8 mouse cellular contexts compared by ENCODE assay signal in genomic region chr8:109693146-109693900, GRCm38 (mm10). TPM values are rescaled to one million over a fixed set of nuclear protein-coding genes. Genes with fewer than 3 reads are reported as not detected.
A peak's percentile ranks its signal among the peaks of the same experiment; 100 is the strongest.
DNase-seq lines count a peak whose midpoint lies in the region; ATAC-seq and TF ChIP-seq lines count a peak whose summit lies in the region.

Ist1 (minus strand) TSS chr8:109693260.

- H3K4me2 ChIP-seq in heart, embryonic 11.5 days = peak within 1 kb of the TSS; percentile 86
- peak within 1 kb of the TSS; percentile 82 for H3K4me2 ChIP-seq in kidney, embryonic 16.5 days (replicated peaks; ENCODE audit: low read depth, low read length)
- peak within 1 kb of the TSS; percentile 85 for H3K4me2 ChIP-seq in myocyte (ENCODE audit: low read depth)

- peak; percentile 97 for ATAC-seq in heart, embryonic 11.5 days (replicated peaks; ENCODE audit: insufficient number of reproducible peaks, low FRiP score, low TSS enrichment)
- ATAC-seq in kidney, embryonic 16.5 days (ENCODE audit: low FRiP score, low TSS enrichment) = peak; percentile 98

- H3K9me3 ChIP-seq in erythroblast, embryonic 14.5 days (ENCODE audit: control insufficient read depth, low read length) = no peaks in the 10 kb centered on the region
- H3K9me3 ChIP-seq in heart, embryonic 11.5 days (replicated peaks; ENCODE audit: control insufficient read depth, low read length) = no peaks in the 10 kb centered on the region
- no peaks in the 10 kb centered on the region for H3K9me3 ChIP-seq in kidney, embryonic 16.5 days (ENCODE audit: low read length)

- H3K36me3 ChIP-seq in C2C12 (ENCODE audit: control insufficient read depth, insufficient read depth) = no peaks in the 10 kb centered on the region
- H3K36me3 ChIP-seq in erythroblast, embryonic 14.5 days (ENCODE audit: control insufficient read depth) = peaks cover 11% of the 10 kb centered on the region
- no peaks in the 10 kb centered on the region for H3K36me3 ChIP-seq in heart, embryonic 11.5 days (ENCODE audit: control insufficient read depth, insufficient read depth, low read length)
- no peaks in the 10 kb centered on the region for H3K36me3 ChIP-seq in kidney, embryonic 16.5 days (ENCODE audit: insufficient read depth, low read length)
- H3K36me3 ChIP-seq in liver, adult 2 months (ENCODE audit: control insufficient read depth, insufficient read depth, low read length) = no peaks in the 10 kb centered on the region
- H3K36me3 ChIP-seq in myocyte (ENCODE audit: control insufficient read depth, insufficient read depth) = no peaks in the 10 kb centered on the region
- no peaks in the 10 kb centered on the region for H3K36me3 ChIP-seq in splenic B cell, adult 2 months (ENCODE audit: control insufficient read depth, insufficient read depth, low read length, poor library complexity, severe bottlenecking)

- peak within 1 kb of the TSS; percentile 87 for H3K9ac ChIP-seq in heart, embryonic 11.5 days (ENCODE audit: low read depth, low read length)
- H3K9ac ChIP-seq in kidney, embryonic 16.5 days (replicated peaks; ENCODE audit: low read length) = peak within 1 kb of the TSS; percentile 96
- peak within 1 kb of the TSS; percentile 85 for H3K9ac ChIP-seq in liver, adult 2 months (ENCODE audit: low read depth, low read length)

- WGBS in heart, embryonic 11.5 days (ENCODE audit: insufficient replicate concordance) = under 1% methylated on average over 57 of the region's 57 CpGs
- WGBS in kidney, embryonic 16.5 days = under 1% methylated on average over 57 of the region's 57 CpGs
- WGBS in liver, adult 2 months = under 1% methylated on average over 57 of the region's 57 CpGs

- no peak for TF ChIP-seq CTCF in C2C12 (IDR thresholded peaks at IDR 0.05; ENCODE audit: control insufficient read depth, insufficient read depth, insufficient read length)
- TF ChIP-seq CTCF in brain, embryonic 14.5 days (IDR thresholded peaks at IDR 0.05; ENCODE audit: borderline replicate concordance, extremely low read depth, insufficient read depth, insufficient read length) = no peak
- no peak for TF ChIP-seq CTCF in liver, adult 2 months (IDR thresholded peaks at IDR 0.05; ENCODE audit: low read depth, low read length)

- H3K27me3 ChIP-seq in C2C12 (ENCODE audit: control insufficient read depth, insufficient read depth, insufficient read length) = no peaks in the 10 kb centered on the region
- no peaks in the 10 kb centered on the region for H3K27me3 ChIP-seq in erythroblast, embryonic 14.5 days (ENCODE audit: control insufficient read depth)
- no peaks in the 10 kb centered on the region for H3K27me3 ChIP-seq in heart, embryonic 11.5 days (ENCODE audit: control insufficient read depth, insufficient read depth, low read length)
- no peaks in the 10 kb centered on the region for H3K27me3 ChIP-seq in kidney, embryonic 16.5 days (ENCODE audit: insufficient read depth, low read length)
- H3K27me3 ChIP-seq in liver, adult 2 months (ENCODE audit: control insufficient read depth, insufficient read depth, low read length) = no peaks in the 10 kb centered on the region
- H3K27me3 ChIP-seq in myocyte (ENCODE audit: control insufficient read depth, insufficient read depth, insufficient read length) = no peaks in the 10 kb centered on the region
- no peaks in the 10 kb centered on the region; the same call in 1 of the 2 replicates for H3K27me3 ChIP-seq in splenic B cell, adult 2 months (ENCODE audit: control insufficient read depth, insufficient read depth, low read length, poor library complexity, severe bottlenecking)

- H3K79me3 ChIP-seq in C2C12 (ENCODE audit: low read depth) = peaks cover 47% of the 10 kb centered on the region

- peak; percentile 76; the same call in 1 of the 2 replicates for TF ChIP-seq POLR2A in brain, embryonic 14.5 days (IDR thresholded peaks at IDR 0.05; ENCODE audit: borderline replicate concordance, extremely low read depth, insufficient read depth, insufficient read length, poor library complexity, severe bottlenecking)
- peak; percentile 82 for TF ChIP-seq POLR2A in liver, adult 2 months (IDR thresholded peaks at IDR 0.05; ENCODE audit: extremely low read depth, insufficient read depth, low read length)
- peak; percentile 83 for TF ChIP-seq POLR2A in myocyte (IDR thresholded peaks at IDR 0.05; ENCODE audit: insufficient read length, low read depth)

- H3K79me2 ChIP-seq in C2C12 (ENCODE audit: control insufficient read depth, insufficient read depth) = peaks cover 48% of the 10 kb centered on the region
- H3K79me2 ChIP-seq in liver, adult 2 months (ENCODE audit: control insufficient read depth, insufficient read depth, low read length) = peaks cover 22% of the 10 kb centered on the region
- H3K79me2 ChIP-seq in myocyte (ENCODE audit: control insufficient read depth, insufficient read depth) = peaks cover 47% of the 10 kb centered on the region

- peak within 1 kb of the TSS; percentile 75 for H3K27ac ChIP-seq in heart, embryonic 11.5 days (ENCODE audit: low read depth, low read length)
- peak within 1 kb of the TSS; percentile 86 for H3K27ac ChIP-seq in kidney, embryonic 16.5 days (ENCODE audit: low read length)
- H3K27ac ChIP-seq in liver, adult 2 months (replicated peaks; ENCODE audit: insufficient read depth, low read depth, low read length) = peak within 1 kb of the TSS; percentile 76

- H3K4me1 ChIP-seq in erythroblast, embryonic 14.5 days (ENCODE audit: control insufficient read depth) = peaks cover 32% of the 10 kb centered on the region
- peaks cover 12% of the 10 kb centered on the region for H3K4me1 ChIP-seq in heart, embryonic 11.5 days (ENCODE audit: control insufficient read depth, insufficient read depth, low read length)
- H3K4me1 ChIP-seq in kidney, embryonic 16.5 days (ENCODE audit: insufficient read depth, low read length) = peaks cover 21% of the 10 kb centered on the region
- peaks cover 13% of the 10 kb centered on the region for H3K4me1 ChIP-seq in liver, adult 2 months (ENCODE audit: control insufficient read depth, insufficient read depth, low read length)

- H3ac ChIP-seq in C2C12 (ENCODE audit: control insufficient read depth, insufficient read length, low read depth) (peak within 1 kb of the TSS; percentile 84), myocyte (ENCODE audit: control insufficient read depth, insufficient read length) (peak within 1 kb of the TSS; percentile 12)

- peak within 1 kb of the TSS; percentile 92 for H3K4me3 ChIP-seq in C2C12 (ENCODE audit: insufficient read depth, poor library complexity, severe bottlenecking)
- peak within 1 kb of the TSS; percentile 70 for H3K4me3 ChIP-seq in erythroblast, embryonic 14.5 days (replicated peaks)
- peak within 1 kb of the TSS; percentile 84 for H3K4me3 ChIP-seq in heart, embryonic 11.5 days (ENCODE audit: low read depth, low read length)
- peak within 1 kb of the TSS; percentile 86 for H3K4me3 ChIP-seq in kidney, embryonic 16.5 days (ENCODE audit: low read length)
- peak within 1 kb of the TSS; percentile 82 for H3K4me3 ChIP-seq in liver, adult 2 months (ENCODE audit: insufficient read depth, low read depth, low read length)
- H3K4me3 ChIP-seq in myocyte = peak within 1 kb of the TSS; percentile 83

- peak; percentile 99 for DNase-seq in brain, embryonic 14.5 days (ENCODE audit: low read depth)
- peak; percentile 93 for DNase-seq in liver, adult 2 months (ENCODE audit: extremely low read depth, low read depth, low spot score)
- DNase-seq in splenic B cell, adult 2 months (ENCODE audit: low read depth, low spot score) = peak; percentile 99

TF ChIP-seq in C2C12, 6 proteins besides CTCF, POLR2A, EP300 and RAD21:
- TF ChIP-seq CEBPB (IDR thresholded peaks at IDR 0.05; ENCODE audit: low read depth) (no peak), MYOD1 (IDR thresholded peaks at IDR 0.05; ENCODE audit: control insufficient read depth, insufficient read length, low read depth) (no peak), FOSL1 (IDR thresholded peaks at IDR 0.05; ENCODE audit: insufficient read depth, low read length, poor library complexity, severe bottlenecking) (peak; percentile 26), USF1 (IDR thresholded peaks at IDR 0.05; ENCODE audit: low read depth) (peak; percentile 22), MAX (IDR thresholded peaks at IDR 0.05) (peak; percentile 73)

TF ChIP-seq in myocyte, 11 proteins besides CTCF, POLR2A, EP300 and RAD21:
- TF ChIP-seq MYOG (IDR thresholded peaks at IDR 0.05; ENCODE audit: control insufficient read depth in 1 of 3, insufficient read depth in 1 of 3, insufficient read length in 2 of 3, low read depth in 2 of 3) = peak in 1 of 3 experiments; percentile 50
- no peak for TF ChIP-seq CEBPB (IDR thresholded peaks at IDR 0.05; ENCODE audit: insufficient read depth, poor library complexity, severe bottlenecking)
- peak; percentile 81 for TF ChIP-seq SRF (IDR thresholded peaks at IDR 0.05; ENCODE audit: control insufficient read depth, insufficient read length, low read depth)
- TF ChIP-seq USF1 (IDR thresholded peaks at IDR 0.05; ENCODE audit: low read depth) = no peak
- TF ChIP-seq MYOD1 (IDR thresholded peaks at IDR 0.05; ENCODE audit: control insufficient read depth in 1 of 3, insufficient read length in 2 of 3, low read depth in 2 of 3) = peak in 1 of 3 experiments; percentile 20
- TF ChIP-seq TCF3 (IDR thresholded peaks at IDR 0.05; ENCODE audit: insufficient read length, low read depth) = no peak
- peak; percentile 64 for TF ChIP-seq E2F4 (IDR thresholded peaks at IDR 0.05; ENCODE audit: insufficient read depth)
- TF ChIP-seq POLR2AphosphoS2 (IDR thresholded peaks at IDR 0.05; ENCODE audit: insufficient read length, low read depth) = peak; percentile 95

RNA-seq across cellular contexts. Expression of gene Ist1, which starts in this region (rescaled TPM):
- polyA plus RNA-seq in C2C12 (2012; fragmentation: generic; extraction: Trizol) (49.7 TPM), myocyte (2012; fragmentation: generic; extraction: Trizol) (44.1 TPM)
- polyA plus RNA-seq in brain, embryonic 14.5 days (2012; rRNA removed) = 141 and 158 TPM in 2 replicates
- 0.78 and 0.93 TPM in 2 replicates for polyA plus RNA-seq in erythroblast, embryonic 14.5 days (2012)
- polyA plus RNA-seq in heart, embryonic 11.5 days (2014; fragmentation: Nextera tagmentation; extraction: Ambion mirVana) = 89.6 and 106 TPM in 2 replicates
- 160 TPM in 2 replicates for polyA plus RNA-seq in kidney, embryonic 16.5 days (2015; fragmentation: Nextera tagmentation; extraction: Ambion mirVana)
- 31.8 and 31.9 TPM in 2 replicates for total RNA-seq in liver, adult 2 months (2014; rRNA removed)
- 24.6 and 26.1 TPM in 2 replicates for polyA plus RNA-seq in liver, adult 2 months (2012; rRNA removed)

Comparison
In these comparisons a context has a peak if more than half of its experiments do, and no peak if none do; other contexts are left out.
1. Peak in every context shown above with its lines: DNase-seq, ATAC-seq, H3K4me3 ChIP-seq and H3K27ac ChIP-seq.
2. RNA of gene Ist1 (polyA plus RNA-seq): 160 TPM in kidney, embryonic 16.5 days, 141 to 158 TPM in brain, embryonic 14.5 days, 89.6 to 106 TPM in heart, embryonic 11.5 days, 49.7 TPM in C2C12 (single experiment), 44.1 TPM in myocyte (single experiment) and 24.6 to 26.1 TPM in liver, adult 2 months; 0.78 to 0.93 TPM in erythroblast, embryonic 14.5 days; every median in the first group is over 10 times any median in the second.